Mouse (Mus musculus) activated CD4-positive, CD25-positive, alpha-beta regulatory T cell, adult 4 months (primary cell): ENCODE measurements around the gene Pogz. TPM values are rescaled to one million over a fixed set of nuclear protein-coding genes. Genes with fewer than 3 reads are reported as not detected.

Source experiments
- ATAC-seq: one replicate; pipeline ENCODE4 v1.8.0; 2017
- polyA plus RNA-seq, 2 experiments: library from polyadenylated mRNA; unstranded; fragments of 100-300 nt; shearing (Covaris generic); gene quantifications; one replicate each; pipeline ENCODE4 v1.2.1; 2017

The Pogz gene
- polyA plus RNA-seq: 10 to 100 TPM; 13.0 to 15.3 TPM

DNA sequence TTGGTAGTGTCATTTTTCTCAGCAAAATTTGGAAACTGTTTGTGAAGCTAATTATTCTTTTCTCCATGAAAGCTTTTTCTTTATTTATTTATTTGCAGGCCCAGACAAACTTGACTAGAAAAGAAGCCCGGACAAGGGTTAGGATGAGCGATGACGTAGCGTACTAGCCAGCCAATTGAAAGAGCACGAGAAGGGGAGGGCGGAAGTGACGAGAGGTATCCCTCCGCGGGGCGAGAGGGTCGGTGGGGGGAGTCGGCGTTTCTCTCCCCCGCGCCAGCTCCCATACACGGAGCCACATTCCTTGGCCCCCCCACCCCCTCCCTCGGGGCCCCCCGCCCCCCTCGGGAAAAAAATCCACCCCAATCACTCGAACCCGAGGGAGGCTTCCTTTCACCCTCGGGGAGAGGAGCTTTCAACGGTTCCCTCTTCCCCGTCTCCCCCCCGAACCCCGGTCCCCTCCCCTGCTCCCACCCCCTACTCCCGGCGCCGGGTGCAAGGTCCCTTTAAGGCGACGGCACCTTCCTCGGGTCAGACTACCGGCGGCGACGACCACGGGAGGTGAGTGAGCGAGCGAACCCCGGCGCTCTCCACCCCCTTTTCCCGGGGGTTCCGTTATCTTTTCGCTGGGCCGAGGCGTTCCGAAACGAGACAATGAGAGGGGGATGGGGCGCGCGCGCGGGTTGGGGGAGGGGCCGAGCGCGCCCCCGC, at the start of gene Pogz:
Gene Pogz (plus strand): TSS at position 385 of the 708 bp plus-strand sequence.
- ATAC-seq: peak; percentile 86

DNA sequence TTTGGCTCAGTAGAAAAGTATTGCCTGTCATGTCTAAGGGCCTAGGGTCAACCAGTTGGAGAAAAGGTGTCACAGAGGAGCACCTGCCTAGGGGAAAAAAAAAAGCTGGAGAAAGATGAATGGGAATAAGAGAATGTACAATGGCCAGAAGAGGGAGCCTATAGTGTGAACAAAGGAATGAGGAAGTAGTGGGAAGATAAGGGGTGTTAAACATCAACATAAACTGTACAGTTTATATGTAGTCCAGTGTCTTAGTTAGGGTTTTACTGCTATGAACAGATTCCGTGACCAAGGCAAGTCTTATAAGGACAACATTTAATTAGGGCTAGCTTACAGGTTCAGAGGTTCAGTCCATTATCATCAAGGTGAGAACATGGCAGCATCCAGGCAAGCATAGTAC, 48.3 kb upstream of the Pogz start:
- no peak for ATAC-seq

DNA sequence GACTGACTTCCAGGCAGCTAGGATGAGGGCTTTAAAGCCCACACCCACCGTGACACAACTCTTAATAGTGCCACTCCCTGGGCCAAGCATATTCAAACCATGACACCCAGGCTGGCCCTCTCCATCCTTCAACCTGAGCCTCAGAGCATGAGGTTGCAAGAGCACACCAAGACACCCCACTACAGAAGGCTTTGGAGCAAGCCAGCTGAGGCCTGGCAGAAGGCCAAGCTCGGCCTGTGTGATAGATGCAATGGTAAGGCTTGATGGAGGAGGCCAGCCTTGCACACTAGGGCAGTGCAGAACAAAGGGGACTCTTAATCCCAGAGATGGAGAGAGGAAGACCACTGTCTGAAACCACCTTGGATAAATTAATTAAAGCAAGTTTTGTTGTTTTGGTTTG, 47.9 kb upstream of the Pogz start:
- ATAC-seq: no peak

DNA sequence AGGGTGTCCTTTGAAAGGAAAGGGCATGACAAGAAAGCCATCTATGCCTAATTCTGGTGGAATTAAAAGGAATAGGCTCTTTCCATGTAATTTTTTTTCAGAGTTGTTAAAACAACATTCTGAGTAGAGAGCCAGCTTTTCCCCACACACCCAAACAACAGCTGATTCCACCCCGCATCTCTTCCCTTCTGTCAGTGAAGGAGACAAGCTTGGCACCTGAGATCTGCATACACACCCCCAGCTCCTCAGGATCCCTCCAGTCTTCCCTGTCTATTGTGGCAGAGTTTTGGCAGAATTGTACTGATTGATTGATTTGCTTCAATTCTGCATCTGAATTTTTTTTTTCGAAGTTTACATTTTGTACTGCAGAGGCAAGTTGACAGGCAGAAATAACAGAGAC, 45.1 kb upstream of the Pogz start:
- no peak for ATAC-seq

DNA sequence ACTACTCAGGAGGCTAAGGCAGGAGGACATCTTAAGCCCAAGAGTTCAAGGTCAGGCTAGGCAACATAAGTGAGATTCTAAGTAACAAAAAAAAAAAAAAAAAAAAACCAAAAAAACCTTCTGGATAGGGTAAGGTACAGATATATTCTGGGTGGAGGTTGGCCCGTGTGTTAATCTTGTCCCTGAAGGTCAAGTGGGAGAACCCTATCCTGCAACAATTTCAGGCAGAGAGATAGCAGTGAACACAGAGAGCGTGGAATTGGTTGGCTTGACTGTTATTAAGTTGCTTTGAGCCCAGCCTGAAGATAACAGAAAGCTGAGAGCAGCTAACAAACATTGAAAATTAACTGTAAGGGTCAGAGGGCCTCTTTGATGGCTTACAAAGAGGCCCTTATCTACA, 43.7 kb upstream of the Pogz start:
- ATAC-seq: no peak

DNA sequence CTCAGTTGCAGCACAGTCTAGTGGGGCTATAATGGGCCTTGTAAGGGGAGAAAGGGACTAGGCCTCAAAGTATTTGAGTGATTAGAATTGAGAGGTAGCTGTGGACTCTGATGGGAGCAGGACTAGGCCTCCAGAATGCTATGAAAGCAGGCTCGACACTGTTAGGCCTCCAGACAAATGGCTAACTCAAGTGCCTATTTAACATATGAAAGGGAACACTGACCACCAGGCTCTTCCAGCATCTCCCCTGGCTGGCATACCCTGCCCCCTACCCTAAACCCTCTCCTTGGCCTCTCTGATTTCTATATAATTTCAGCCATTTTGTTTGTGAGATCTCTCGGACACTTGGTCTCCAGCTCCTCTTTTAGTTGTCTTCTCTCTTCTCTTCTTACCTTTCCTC, 43.0 kb upstream of the Pogz start:
- no peak for ATAC-seq

DNA sequence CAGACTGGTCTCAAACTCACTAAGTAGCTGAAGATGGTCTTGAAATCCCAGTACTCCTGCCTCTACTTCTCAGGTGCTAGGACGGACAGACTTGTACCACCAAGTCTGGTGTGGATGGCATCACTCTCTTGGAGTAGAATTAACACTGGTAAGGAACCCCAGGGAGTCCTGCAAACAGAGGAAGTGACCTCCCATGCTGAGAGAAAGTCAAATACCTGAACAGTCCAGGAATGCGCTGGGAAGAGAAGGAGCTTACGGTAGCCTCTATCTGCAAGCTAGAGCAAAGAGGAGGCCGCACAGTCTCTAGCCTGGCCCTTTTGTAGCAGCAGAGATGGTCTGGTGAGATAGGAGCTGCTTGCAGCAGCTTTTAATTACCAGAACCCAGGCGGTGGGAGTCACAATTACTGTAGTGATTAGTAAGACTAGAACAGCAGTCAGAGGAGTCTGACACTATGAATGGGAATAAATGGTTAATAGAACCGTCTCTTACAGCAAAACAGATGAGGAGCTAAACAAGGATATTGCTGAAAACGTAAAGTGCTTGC, 41.7 kb upstream of the Pogz start:
- ATAC-seq: no peak

DNA sequence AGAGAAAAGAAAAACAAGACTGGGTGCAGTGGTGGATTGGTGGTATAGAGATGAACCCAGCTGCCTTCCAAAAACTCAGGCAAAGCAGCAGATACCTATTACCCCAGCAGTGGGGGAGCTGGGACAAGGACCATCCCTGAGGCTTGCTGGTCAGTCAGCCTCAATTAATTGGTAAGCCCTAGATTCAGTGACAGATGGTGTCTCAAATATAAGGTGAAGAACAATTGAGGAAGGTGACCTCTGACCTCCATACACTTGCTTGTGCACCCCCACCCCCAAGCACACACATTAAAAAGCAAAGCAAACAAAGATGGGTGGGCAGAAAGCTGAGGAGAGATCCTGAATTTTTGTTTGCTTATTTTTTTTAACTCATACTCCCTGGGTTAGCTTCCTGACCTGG, 41.2 kb upstream of the Pogz start:
- ATAC-seq: no peak

DNA sequence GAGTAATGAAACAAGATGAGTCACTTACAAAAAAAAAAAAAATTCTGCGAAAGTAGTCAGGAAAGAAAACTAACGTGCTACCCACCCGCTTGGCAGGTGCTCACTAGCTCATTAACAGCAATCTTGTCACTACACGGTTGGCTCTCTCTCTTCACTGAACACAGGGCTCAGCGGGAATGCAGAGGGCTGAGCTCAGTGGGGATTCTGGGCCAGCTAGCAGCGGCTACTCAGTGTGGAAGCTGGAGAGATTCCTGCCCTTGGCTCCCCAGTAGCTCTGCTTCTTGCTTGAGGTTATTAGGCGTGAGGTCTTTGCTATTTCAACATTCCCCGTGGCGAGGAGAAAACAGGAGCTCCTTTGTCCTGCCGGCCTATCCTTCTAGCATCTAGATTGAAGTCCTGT, 33.2 kb upstream of the Pogz start:
- no peak for ATAC-seq

DNA sequence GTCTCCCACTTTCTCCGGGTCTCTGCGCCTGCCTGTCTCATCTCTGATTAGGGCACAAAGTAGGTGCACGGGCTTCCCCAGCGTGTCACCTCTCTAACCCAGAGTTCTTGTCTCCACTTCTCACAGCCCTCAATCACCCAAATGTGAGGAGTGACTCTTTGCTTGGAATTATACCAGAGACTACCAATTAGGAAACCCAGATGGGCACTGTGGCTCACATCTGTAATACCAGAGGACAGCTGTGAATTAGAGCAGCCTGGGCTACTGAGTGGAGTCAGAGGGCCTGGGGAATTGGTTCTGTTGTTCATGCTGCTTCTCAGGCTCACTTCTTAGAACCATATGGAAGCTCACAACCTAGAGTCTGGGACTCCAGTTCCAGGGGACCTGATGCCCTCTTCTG, 32.4 kb upstream of the Pogz start:
- no peak for ATAC-seq

DNA sequence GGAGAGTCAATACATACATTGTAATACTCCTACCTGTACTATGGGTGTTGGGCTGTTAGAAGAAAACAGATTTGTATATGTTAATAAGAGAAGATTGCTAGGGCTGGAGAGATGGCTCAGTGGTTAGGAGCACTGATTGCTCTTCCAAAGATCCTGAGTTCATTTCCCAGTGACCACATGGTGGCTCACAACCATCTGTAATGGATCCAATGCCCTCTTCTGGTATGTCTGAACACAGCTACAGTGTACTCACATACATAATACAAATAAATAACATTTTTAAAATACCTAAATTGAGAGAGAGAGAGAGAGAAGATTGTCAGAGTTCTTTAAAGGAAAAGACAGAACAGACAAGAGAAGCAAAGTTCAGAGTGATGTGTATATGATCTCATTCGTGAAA, 29.1 kb upstream of the Pogz start:
- no peak for ATAC-seq

DNA sequence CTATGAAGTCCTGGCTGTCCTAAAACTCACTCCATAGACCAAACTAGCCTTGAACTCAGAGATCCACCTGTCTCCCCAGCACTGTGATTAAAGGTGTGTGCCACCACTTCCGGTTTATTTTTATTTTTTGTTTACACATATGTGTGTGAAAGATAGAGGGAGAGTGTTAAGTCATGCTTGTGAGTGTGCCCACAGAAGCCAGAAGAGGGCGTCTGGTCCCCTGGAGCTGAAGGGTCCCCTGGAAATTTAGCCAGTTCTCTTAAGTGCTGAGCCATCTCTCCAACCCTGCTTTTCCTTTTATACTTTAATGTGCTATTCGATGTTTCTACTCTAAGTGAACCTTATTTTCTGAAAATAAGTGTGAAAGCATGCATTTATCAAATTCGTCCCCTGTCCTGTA, 25.7 kb upstream of the Pogz start:
- ATAC-seq: no peak

DNA sequence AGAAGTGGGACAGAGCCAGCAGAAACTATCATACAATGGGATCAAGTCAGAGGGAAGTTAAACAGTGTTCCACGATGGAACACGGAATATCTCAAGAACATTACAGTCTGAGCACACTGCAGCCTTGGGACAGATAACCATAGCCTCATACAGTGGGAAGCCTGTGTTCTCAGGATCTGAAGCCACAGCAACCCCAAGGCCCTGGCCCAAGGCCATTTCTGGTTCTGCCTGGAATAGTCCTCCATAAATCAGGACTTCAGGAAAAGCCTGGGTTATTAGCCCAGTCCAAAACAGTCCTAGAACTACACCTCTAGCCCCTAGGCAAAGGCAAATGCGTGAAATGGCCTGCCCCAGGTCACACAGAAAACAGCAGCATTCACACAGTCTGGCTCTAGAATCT, 23.7 kb upstream of the Pogz start:
- ATAC-seq: no peak

DNA sequence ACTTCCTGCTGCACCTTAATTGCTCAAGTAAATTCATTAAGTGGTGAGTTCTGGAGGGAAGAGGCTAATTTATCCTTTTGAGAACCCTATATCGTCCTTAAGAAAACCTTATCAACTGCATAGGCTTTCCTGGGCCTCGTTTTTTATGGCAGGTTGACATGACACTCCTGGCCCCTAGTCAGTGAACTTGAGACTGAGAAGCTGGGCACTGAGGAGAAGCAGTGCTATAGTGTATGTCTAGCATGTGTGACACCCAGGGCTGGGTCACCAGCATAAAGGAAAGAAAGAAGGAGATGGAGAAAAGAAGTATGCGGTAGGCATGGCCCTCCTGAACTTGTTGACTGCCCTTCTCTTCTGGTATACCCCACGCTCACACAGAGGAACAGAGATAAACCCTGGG, 23.3 kb upstream of the Pogz start:
- ATAC-seq: no peak

DNA sequence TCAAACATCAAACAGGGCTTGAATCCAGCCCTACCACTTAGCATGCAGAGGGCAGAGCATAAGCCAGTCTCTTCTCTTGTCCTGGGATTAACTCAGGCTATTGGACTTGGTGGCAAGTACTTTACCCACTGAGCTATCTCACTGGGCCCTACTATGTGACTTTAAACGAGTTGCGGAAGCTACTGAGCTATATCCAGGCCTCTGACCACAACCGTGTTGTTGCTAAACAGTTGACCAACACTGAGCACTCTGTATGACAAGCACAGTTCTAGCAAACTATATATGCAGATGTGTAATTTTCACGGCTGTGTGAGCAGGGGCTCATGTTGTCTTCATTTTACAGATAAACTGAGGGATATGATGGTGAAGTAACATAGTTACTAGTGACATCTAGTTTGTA, 22.7 kb upstream of the Pogz start:
- no peak for ATAC-seq

DNA sequence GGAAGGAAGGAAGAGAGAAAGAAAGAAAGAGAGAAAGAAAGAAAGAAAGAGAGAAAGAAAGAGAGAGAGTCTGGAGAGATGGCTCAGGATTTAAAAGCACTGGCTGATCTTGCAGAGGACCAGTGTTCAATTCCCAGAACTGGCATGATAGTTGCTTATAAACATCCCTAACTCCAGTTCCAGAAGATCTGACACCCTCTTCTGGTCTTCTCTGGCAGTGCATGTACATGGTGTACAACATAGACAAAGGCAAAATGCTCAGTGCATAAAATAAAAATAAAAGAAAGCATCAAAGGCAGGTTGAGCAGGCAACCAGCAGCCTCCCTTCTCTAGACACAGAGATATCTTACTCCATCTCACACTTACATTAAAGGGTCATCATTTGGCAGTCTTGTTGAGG, 21.8 kb upstream of the Pogz start:
- ATAC-seq: no peak

DNA sequence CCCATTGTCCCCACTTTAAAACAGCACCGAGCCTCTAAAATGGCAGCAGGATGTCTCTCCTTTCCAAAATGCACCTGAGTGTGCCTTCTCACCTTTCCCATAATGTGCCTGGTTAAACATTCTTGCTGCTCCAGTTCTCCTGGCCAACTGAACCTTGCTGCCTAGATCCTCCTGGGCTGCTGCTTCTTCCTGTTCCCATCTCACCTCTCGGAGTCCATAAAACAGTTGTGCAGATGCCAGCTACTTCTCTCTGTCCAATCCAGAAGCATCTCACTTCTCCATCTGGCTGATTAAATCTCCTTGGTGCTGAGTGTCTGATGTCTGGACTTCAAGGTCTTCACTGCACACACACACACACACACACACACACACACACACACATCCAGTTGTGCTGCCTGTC, 19.6 kb upstream of the Pogz start:
- ATAC-seq: no peak

DNA sequence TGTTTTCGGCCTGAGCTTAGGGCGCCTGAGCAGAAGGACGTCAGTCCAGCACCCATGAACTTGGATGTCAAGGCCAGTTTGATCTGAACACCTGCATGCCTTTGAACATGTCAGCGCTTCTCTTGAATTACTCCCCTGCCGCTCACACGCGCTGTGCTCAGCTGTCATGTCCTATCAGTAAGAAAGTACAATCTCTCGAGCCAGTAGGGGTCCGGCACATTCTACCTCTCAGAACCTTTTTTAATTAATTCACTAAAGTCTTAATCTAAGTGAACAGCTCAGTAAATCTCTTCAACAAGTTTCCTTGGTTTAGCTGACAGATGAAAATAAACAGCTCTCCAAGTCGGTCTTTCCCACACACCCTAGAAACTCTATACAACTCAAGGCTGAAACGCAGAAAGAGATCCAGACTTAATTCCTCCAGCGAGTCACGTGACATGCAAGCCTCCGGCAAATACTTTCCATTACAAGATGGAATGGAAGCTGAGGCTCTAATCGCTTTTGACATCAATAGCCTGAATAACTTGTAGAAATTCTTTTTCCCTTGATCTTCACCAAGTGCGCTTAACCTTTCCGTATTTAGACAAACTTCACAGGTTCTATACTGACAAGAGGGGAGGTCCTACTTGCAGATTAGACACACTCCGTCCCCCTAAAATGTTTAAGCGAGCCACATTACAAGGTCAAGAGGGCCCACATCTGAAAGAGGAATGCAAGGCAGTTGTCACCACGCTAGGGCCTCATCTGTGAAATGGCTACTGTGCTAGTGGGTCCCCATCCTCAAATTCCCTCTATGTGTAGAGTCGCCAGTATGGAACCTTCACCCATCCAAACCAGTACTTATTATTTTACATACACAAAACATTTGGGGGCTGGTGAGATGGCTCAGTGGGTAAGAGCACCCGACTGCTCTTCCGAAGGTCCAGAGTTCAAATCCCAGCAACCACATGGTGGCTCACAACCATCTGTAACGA, 17.6 kb upstream of the Pogz start:
- no peak for ATAC-seq

DNA sequence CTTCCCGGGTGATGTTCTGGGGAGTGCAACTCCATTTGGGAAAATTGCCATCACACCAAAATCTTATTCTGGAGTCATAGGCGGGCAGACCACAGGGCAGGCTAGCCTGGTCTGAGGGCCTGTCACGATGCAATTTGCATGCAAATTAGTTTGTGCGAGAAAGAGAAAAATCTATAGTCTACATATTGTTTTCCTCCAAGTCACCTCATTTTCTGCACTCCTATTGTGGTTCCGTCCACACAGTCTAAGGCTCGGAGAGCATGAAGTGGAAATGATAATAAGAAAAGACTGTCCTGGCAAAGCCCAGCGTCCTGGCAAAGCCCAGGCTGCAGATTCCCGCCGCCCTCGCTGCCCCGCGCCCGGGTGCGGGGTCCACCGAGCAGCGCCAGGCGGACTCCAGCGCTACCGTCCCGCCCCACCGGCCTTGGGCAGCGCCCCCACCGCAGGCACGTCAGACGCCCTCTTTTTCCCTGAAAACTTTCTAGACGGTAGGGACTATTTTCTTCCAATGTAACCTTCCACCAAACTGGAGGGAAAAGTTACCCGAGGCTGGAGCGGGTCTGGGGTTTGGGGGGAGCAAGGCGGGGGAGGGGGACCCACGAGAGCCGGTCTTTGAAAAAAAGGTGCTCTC, 16.2 kb upstream of the Pogz start:
- no peak for ATAC-seq

DNA sequence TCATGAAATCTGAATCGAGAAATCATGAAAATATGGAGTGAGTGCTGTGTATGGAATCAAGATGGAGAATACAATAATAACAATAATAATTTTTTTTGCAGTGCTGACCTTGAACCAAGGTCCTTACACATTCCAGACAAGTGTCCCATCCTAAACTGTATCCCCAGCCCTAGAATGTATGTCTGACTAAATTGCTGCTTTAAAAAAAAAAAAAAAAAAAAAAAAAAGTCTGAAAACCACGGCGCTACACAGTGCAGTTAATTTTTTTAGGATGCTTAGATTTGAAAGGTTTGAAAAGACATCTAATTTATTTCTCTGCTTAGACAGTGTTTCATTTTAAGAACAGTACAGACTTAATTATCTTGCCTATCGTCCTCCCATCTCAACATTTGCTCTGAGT, 15.3 kb upstream of the Pogz start:
- ATAC-seq: no peak

DNA sequence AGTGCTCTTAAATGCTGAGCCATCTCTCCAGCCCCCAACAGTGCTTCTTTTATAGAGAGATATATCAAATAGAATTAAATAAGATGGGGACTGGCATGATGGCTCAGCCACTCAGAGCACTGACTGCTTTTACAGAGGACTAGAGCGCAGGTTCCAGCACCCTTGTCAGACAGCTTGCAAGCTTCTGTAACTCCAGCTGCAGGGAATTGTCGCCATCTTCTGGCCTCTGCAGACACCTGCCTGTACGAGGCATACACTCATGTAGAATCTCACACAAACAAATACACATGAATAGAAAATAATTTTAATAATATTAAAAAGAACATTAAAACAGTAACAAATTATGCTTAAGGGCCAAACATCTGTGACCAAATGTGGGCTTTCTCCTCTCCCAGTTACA, 13.3 kb upstream of the Pogz start:
- no peak for ATAC-seq

DNA sequence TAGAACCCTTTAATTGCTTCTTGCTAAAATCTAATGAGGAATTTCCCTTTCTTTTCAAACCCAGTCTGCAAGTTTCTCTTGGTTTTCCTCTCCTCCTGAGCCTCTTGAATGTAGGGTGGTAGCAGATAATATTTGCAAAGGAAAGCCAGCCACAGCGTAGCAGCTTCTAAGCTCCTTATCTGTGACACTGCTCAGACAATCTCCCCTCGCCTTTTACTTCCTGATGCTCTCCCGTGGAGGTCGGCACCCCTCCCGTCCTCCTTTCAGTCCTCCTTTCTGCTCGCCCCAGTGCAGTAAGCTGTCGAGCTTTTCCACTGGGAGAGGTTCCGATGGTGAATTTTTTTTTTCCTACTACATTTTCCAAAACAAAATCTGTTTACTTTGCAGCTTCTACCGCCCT, 5.3 kb upstream of the Pogz start:
- ATAC-seq: no peak

DNA sequence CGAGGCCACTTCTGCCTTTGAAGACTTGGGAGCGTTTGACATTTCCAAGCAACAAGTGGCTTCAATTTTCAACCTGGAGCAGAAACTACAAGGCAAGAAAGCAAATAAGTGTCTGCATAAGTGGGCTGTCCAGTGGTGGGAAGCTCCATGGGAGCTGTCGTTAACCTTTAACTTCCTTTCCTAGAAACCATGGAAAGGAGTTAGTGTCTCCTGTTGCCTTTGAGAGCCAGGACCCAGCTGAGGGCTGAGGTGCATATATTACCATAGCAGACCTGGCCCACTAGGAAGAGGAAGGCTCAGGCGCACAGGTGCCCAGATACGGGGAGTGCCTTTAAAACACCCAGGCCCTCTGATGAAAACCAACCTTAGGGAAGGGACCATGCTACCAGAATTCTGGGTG, 4.7 kb upstream of the Pogz start:
- ATAC-seq: no peak
